Mouse (Mus musculus): ENCODE results near the gene Vcp. TPM values are rescaled to one million over a fixed set of nuclear protein-coding genes. Genes with fewer than 3 reads are reported as not detected.

The Vcp gene
- polyA plus RNA-seq, 1 experiment from 2014 or later, result 470 TPM

- Histone ChIP-seq H3K36me3 (replicated peaks; ENCODE audit: control insufficient read depth, insufficient read depth) (no peaks in the 10 kb centered on the region), H3K4me1 (replicated peaks; ENCODE audit: control insufficient read depth, insufficient read depth, low read length) (peaks cover 4% of the 10 kb centered on the region; the same call in 1 of the 2 replicates), H3K9me3 (ENCODE audit: control insufficient read depth, low read length) (no peaks in the 10 kb centered on the region), H3K4me3 (replicated peaks; ENCODE audit: low read length) (no peak overlapping the region), H3K9ac (no peak overlapping the region), H3K27ac (no peak overlapping the region), H3K4me2 (replicated peaks) (peak overlapping the region; percentile 25), H3K27me3 (ENCODE audit: control insufficient read depth, insufficient read depth, low read length) (no peaks in the 10 kb centered on the region)
- peak; percentile 85 for DNase-seq (ENCODE audit: low spot score)
- 14% methylated on average over 12 of the region's 12 CpGs for WGBS
- ATAC-seq (ENCODE audit: low FRiP score), result peak; percentile 44; the same call in 1 of the 2 replicates
Measured at GRCm38 (mm10) chr4:42965039-42965719, 35.1 kb downstream of the Vcp start.

- Histone ChIP-seq H3K4me1 (replicated peaks; ENCODE audit: control insufficient read depth, insufficient read depth, low read length) (peaks cover 4% of the 10 kb centered on the region; the same call in 1 of the 2 replicates), H3K36me3 (replicated peaks; ENCODE audit: control insufficient read depth, insufficient read depth) (peaks cover 5% of the 10 kb centered on the region), H3K4me3 (replicated peaks; ENCODE audit: low read length) (no peak overlapping the region), H3K4me2 (replicated peaks) (no peak overlapping the region), H3K9ac (no peak overlapping the region), H3K27ac (no peak overlapping the region), H3K27me3 (ENCODE audit: control insufficient read depth, insufficient read depth, low read length) (no peaks in the 10 kb centered on the region), H3K9me3 (ENCODE audit: control insufficient read depth, low read length) (no peaks in the 10 kb centered on the region)
- DNase-seq (ENCODE audit: low spot score) (no peak), ATAC-seq (ENCODE audit: low FRiP score) (no peak)
- WGBS, result 98% methylated on average over 2 of the region's 2 CpGs
Measured at GRCm38 (mm10) chr4:42963480-42963879, 36.8 kb downstream of the Vcp start.

- peaks cover 4% of the 10 kb centered on the region; the same call in 1 of the 2 replicates for H3K4me1 ChIP-seq (replicated peaks; ENCODE audit: control insufficient read depth, insufficient read depth, low read length)
- 31% methylated on average over 4 of the region's 4 CpGs for WGBS
Measured at GRCm38 (mm10) chr4:42961592-42961991, 38.7 kb downstream of the Vcp start.

GRCm38 (mm10) chr4:42959382-42959781 is 40.9 kb downstream of the Vcp start:
- DNase-seq (ENCODE audit: low spot score) (no peak), ATAC-seq (ENCODE audit: low FRiP score) (no peak)
- Histone ChIP-seq H3K9ac (no peak overlapping the region), H3K4me1 (replicated peaks; ENCODE audit: control insufficient read depth, insufficient read depth, low read length) (peaks cover 9% of the 10 kb centered on the region), H3K36me3 (replicated peaks; ENCODE audit: control insufficient read depth, insufficient read depth) (peaks cover 43% of the 10 kb centered on the region), H3K4me2 (replicated peaks) (no peak overlapping the region), H3K27ac (no peak overlapping the region), H3K9me3 (ENCODE audit: control insufficient read depth, low read length) (no peaks in the 10 kb centered on the region), H3K27me3 (ENCODE audit: control insufficient read depth, insufficient read depth, low read length) (no peaks in the 10 kb centered on the region), H3K4me3 (replicated peaks; ENCODE audit: low read length) (no peak overlapping the region)
- 65% methylated on average over 4 of the region's 4 CpGs for whole genome bisulfite sequencing

More at GRCm38 (mm10) chr4:42961592-42961991, 38.7 kb downstream of the Vcp start:
- H3K27ac ChIP-seq, result no peak overlapping the region
- H3K36me3 ChIP-seq (replicated peaks; ENCODE audit: control insufficient read depth, insufficient read depth), result peaks cover 23% of the 10 kb centered on the region
- no peak for ATAC-seq (ENCODE audit: low FRiP score)
- H3K9ac ChIP-seq, result no peak overlapping the region
- no peaks in the 10 kb centered on the region for H3K27me3 ChIP-seq (ENCODE audit: control insufficient read depth, insufficient read depth, low read length)
- no peak overlapping the region for H3K4me2 ChIP-seq (replicated peaks)
- H3K4me3 ChIP-seq (replicated peaks; ENCODE audit: low read length), result no peak overlapping the region
- no peaks in the 10 kb centered on the region for H3K9me3 ChIP-seq (ENCODE audit: control insufficient read depth, low read length)
- peak; percentile 70 for DNase-seq (ENCODE audit: low spot score)

- no peak for ATAC-seq (ENCODE audit: low FRiP score)
- no peak for DNase-seq (ENCODE audit: low spot score)
- WGBS, result 69% methylated on average over 8 of the region's 8 CpGs
Measured at GRCm38 (mm10) chr4:42958942-42959341, 41.4 kb downstream of the Vcp start.

GRCm38 (mm10) chr4:42957979-42958378 is 42.3 kb downstream of the Vcp start:
- H3K4me2 ChIP-seq (replicated peaks), result no peak overlapping the region
- no peaks in the 10 kb centered on the region for H3K27me3 ChIP-seq (ENCODE audit: control insufficient read depth, insufficient read depth, low read length)
- no peak overlapping the region for H3K27ac ChIP-seq
- H3K4me3 ChIP-seq (replicated peaks; ENCODE audit: low read length), result no peak overlapping the region
- ATAC-seq (ENCODE audit: low FRiP score), result no peak
- H3K4me1 ChIP-seq (replicated peaks; ENCODE audit: control insufficient read depth, insufficient read depth, low read length), result peaks cover 21% of the 10 kb centered on the region
- no peaks in the 10 kb centered on the region for H3K9me3 ChIP-seq (ENCODE audit: control insufficient read depth, low read length)
- no peak overlapping the region for H3K9ac ChIP-seq
- WGBS, result 91% methylated on average over 8 of the region's 8 CpGs
- H3K36me3 ChIP-seq (replicated peaks; ENCODE audit: control insufficient read depth, insufficient read depth), result peaks cover 53% of the 10 kb centered on the region
- DNase-seq (ENCODE audit: low spot score), result no peak

More at GRCm38 (mm10) chr4:42958942-42959341, 41.4 kb downstream of the Vcp start:
- H3K4me2 ChIP-seq (replicated peaks), result no peak overlapping the region
- H3K4me3 ChIP-seq (replicated peaks; ENCODE audit: low read length), result no peak overlapping the region
- H3K4me1 ChIP-seq (replicated peaks; ENCODE audit: control insufficient read depth, insufficient read depth, low read length), result peaks cover 12% of the 10 kb centered on the region
- peaks cover 43% of the 10 kb centered on the region for H3K36me3 ChIP-seq (replicated peaks; ENCODE audit: control insufficient read depth, insufficient read depth)
- H3K9ac ChIP-seq, result no peak overlapping the region
- H3K9me3 ChIP-seq (ENCODE audit: control insufficient read depth, low read length), result no peaks in the 10 kb centered on the region
- no peaks in the 10 kb centered on the region for H3K27me3 ChIP-seq (ENCODE audit: control insufficient read depth, insufficient read depth, low read length)
- H3K27ac ChIP-seq, result peak overlapping the region; percentile 7; the same call in 1 of the 2 replicates

GRCm38 (mm10) chr4:42957306-42957705 is 43.0 kb downstream of the Vcp start:
- peaks cover 54% of the 10 kb centered on the region for H3K36me3 ChIP-seq (replicated peaks; ENCODE audit: control insufficient read depth, insufficient read depth)
- H3K27me3 ChIP-seq (ENCODE audit: control insufficient read depth, insufficient read depth, low read length), result no peaks in the 10 kb centered on the region
- H3K4me2 ChIP-seq (replicated peaks), result no peak overlapping the region
- peaks cover 28% of the 10 kb centered on the region for H3K4me1 ChIP-seq (replicated peaks; ENCODE audit: control insufficient read depth, insufficient read depth, low read length)
- H3K4me3 ChIP-seq (replicated peaks; ENCODE audit: low read length), result no peak overlapping the region
- H3K27ac ChIP-seq, result no peak overlapping the region
- no peaks in the 10 kb centered on the region for H3K9me3 ChIP-seq (ENCODE audit: control insufficient read depth, low read length)
- no peak overlapping the region for H3K9ac ChIP-seq
- ATAC-seq (ENCODE audit: low FRiP score) (no peak), DNase-seq (ENCODE audit: low spot score) (no peak)
- 83% methylated on average over 11 of the region's 11 CpGs for WGBS

GRCm38 (mm10) chr4:42956581-42956980 is 43.7 kb downstream of the Vcp start:
- DNase-seq (ENCODE audit: low spot score), result no peak
- no peaks in the 10 kb centered on the region for H3K9me3 ChIP-seq (ENCODE audit: control insufficient read depth, low read length)
- no peak for ATAC-seq (ENCODE audit: low FRiP score)
- H3K36me3 ChIP-seq (replicated peaks; ENCODE audit: control insufficient read depth, insufficient read depth), result peaks cover 54% of the 10 kb centered on the region
- 95% methylated on average over 17 of the region's 17 CpGs for WGBS
- no peak overlapping the region for H3K27ac ChIP-seq
- H3K4me3 ChIP-seq (replicated peaks; ENCODE audit: low read length), result no peak overlapping the region
- H3K9ac ChIP-seq, result no peak overlapping the region
- H3K27me3 ChIP-seq (ENCODE audit: control insufficient read depth, insufficient read depth, low read length), result no peaks in the 10 kb centered on the region
- peaks cover 35% of the 10 kb centered on the region for H3K4me1 ChIP-seq (replicated peaks; ENCODE audit: control insufficient read depth, insufficient read depth, low read length)
- no peak overlapping the region for H3K4me2 ChIP-seq (replicated peaks)

GRCm38 (mm10) chr4:42955200-42955599 is 45.1 kb downstream of the Vcp start:
- Histone ChIP-seq H3K9ac (peak overlapping the region; percentile 16; the same call in 1 of the 2 replicates), H3K36me3 (replicated peaks; ENCODE audit: control insufficient read depth, insufficient read depth) (peaks cover 54% of the 10 kb centered on the region), H3K9me3 (ENCODE audit: control insufficient read depth, low read length) (no peaks in the 10 kb centered on the region), H3K27ac (no peak overlapping the region), H3K4me1 (replicated peaks; ENCODE audit: control insufficient read depth, insufficient read depth, low read length) (peaks cover 40% of the 10 kb centered on the region), H3K4me3 (replicated peaks; ENCODE audit: low read length) (no peak overlapping the region), H3K4me2 (replicated peaks) (no peak overlapping the region), H3K27me3 (ENCODE audit: control insufficient read depth, insufficient read depth, low read length) (no peaks in the 10 kb centered on the region)
- no peak for DNase-seq (ENCODE audit: low spot score)
- WGBS, result 94% methylated on average over 3 of the region's 3 CpGs
- no peak for ATAC-seq (ENCODE audit: low FRiP score)

All from hindbrain, embryonic 14.5 days (tissue).